Mouse (Mus musculus) cerebellum, adult 2 months (tissue): Measurements from ENCODE around the gene Apof.

ENCODE experiments used
- CTCF ChIP-seq: fragments of 200-500 bp; IDR thresholded peaks from 2 replicates; pipeline ENCODE4 v1.5.1; 2011; ENCODE audit warnings: low read depth, mild to moderate bottlenecking, control low read depth, low read length, moderate library complexity, borderline replicate concordance; ENCODE audit not compliant: insufficient read depth
- POLR2A ChIP-seq: fragments of 200-500 bp; IDR thresholded peaks from 2 replicates; pipeline ENCODE4 v1.6.1; 2011; ENCODE audit warnings: low read length, control low read depth, borderline replicate concordance; ENCODE audit not compliant: insufficient read depth

GRCm38 (mm10) chr10:128225538-128225937 lies 42.9 kb upstream of the Apof start, which contains the start of gene Mip:
- TF ChIP-seq POLR2A = no peak
- TF ChIP-seq CTCF = no peak
